Mouse (Mus musculus) midbrain, embryonic 14.5 days (tissue): ENCODE results near the gene Tanc1. TPM values are rescaled to one million over a fixed set of nuclear protein-coding genes. Genes with fewer than 3 reads are reported as not detected.

Source experiments
- ATAC-seq: fragments of 200-750 bp; cut with Nextera tagmentation; 2 replicates; pipeline ENCODE4 v1.8.0; 2017; ENCODE audit warnings: moderate number of reproducible peaks, moderate library complexity; ENCODE audit not compliant: low FRiP score, low TSS enrichment
- DNase-seq: peaks from one replicate; pipeline ENCODE4 v3.0.0-alpha.2; 2015
- H3K27ac ChIP-seq: fragments of 300-500 bp; sonication (generic); replicated peaks from 2 replicates; pipeline ENCODE4 v1.5.1; 2014; ENCODE audit warnings: mild to moderate bottlenecking, low read depth, low read length, moderate library complexity
- H3K27me3 ChIP-seq: fragments of 300-500 bp; sonication (generic); 2 replicates; pipeline ENCODE4 v1.6.1; 2014; ENCODE audit warnings: low read length, control low read depth, mixed read lengths; ENCODE audit not compliant: control insufficient read depth, insufficient read depth
- H3K36me3 ChIP-seq: fragments of 300-500 bp; sonication (generic); 2 replicates; pipeline ENCODE4 v1.6.1; 2014; ENCODE audit warnings: low read length, control low read depth; ENCODE audit not compliant: control insufficient read depth, insufficient read depth
- H3K4me1 ChIP-seq: fragments of 300-500 bp; sonication (generic); 2 replicates; pipeline ENCODE4 v1.6.1; 2014; ENCODE audit warnings: mild to moderate bottlenecking, antibody characterized with exemption, low read length, control low read depth; ENCODE audit not compliant: control insufficient read depth, insufficient read depth
- H3K4me2 ChIP-seq: fragments of 300-500 bp; sonication (generic); 2 replicates; pipeline ENCODE4 v1.6.1; 2014; ENCODE audit warnings: mild to moderate bottlenecking, low read length, moderate library complexity
- H3K4me3 ChIP-seq: fragments of 300-500 bp; sonication (generic); replicated peaks from 2 replicates; pipeline ENCODE4 v1.5.1; 2014; ENCODE audit warnings: low read depth, low read length
- H3K9ac ChIP-seq: fragments of 300-500 bp; sonication (generic); replicated peaks from 2 replicates; pipeline ENCODE4 v1.6.1; 2014; ENCODE audit warnings: mild to moderate bottlenecking, low read length, moderate library complexity
- H3K9me3 ChIP-seq: fragments of 300-500 bp; sonication (generic); 2 replicates; pipeline ENCODE4 v1.6.1; 2016; ENCODE audit warnings: low read length, control low read depth, mixed read lengths; ENCODE audit not compliant: control insufficient read depth
- WGBS: fragments of 180-500 bp; shearing (Covaris S2); extraction: QIAGEN DNeasy Blood & Tissue Kit; methylation state at CpG from one replicate; pipeline ENCODE4 v1.1.7; 2014; 5-methylcytosine and 5-hydroxymethylcytosine counted together
- polyA plus RNA-seq: library from polyadenylated mRNA; unstranded; fragments of >200 nt; fragmentation: Nextera tagmentation; extraction: Ambion mirVana; gene quantifications from 2 replicates; pipeline ENCODE4 v1.2.1, GENCODE M21; 2014

Tanc1 gene
- polyA plus RNA-seq, 1 experiment from 2014 or later, result 5.5 TPM

GRCm38 (mm10) chr2:59736401-59736898 lies 124.6 kb downstream of the Tanc1 start:
- DNase-seq (peak; percentile 59), ATAC-seq (0 out of 2 replicates have a peak, but pooled peaks have one; percentile 50)
- Histone ChIP-seq H3K4me2 (no peak overlapping the region), H3K27ac (peak overlapping the region; percentile 53), H3K36me3 (no peaks in the 10 kb centered on the region), H3K4me3 (no peak overlapping the region), H3K9ac (no peak overlapping the region), H3K27me3 (no peaks in the 10 kb centered on the region), H3K4me1 (0 out of 2 replicates have a peak, but pooled peaks cover 9% of the 10 kb centered on the region), H3K9me3 (no peaks in the 10 kb centered on the region)
- 61% methylated on average over 10 of the region's 10 CpGs for WGBS

- Histone ChIP-seq H3K9me3 (no peaks in the 10 kb centered on the region), H3K9ac (no peak overlapping the region), H3K27ac (0 out of 2 replicates have a peak overlapping the region, but pooled peaks have one; percentile 53), H3K36me3 (no peaks in the 10 kb centered on the region), H3K4me2 (no peak overlapping the region), H3K27me3 (no peaks in the 10 kb centered on the region), H3K4me3 (no peak overlapping the region), H3K4me1 (0 out of 2 replicates have a peak, but pooled peaks cover 9% of the 10 kb centered on the region)
- 72% methylated on average over 6 of the region's 6 CpGs for WGBS
- DNase-seq (no peak), ATAC-seq (no peak)
Measured at GRCm38 (mm10) chr2:59737368-59737767, 125.5 kb downstream of the Tanc1 start.

- ATAC-seq, result no peak
- Histone ChIP-seq H3K27ac (no peak overlapping the region), H3K4me1 (0 out of 2 replicates have a peak, but pooled peaks cover 9% of the 10 kb centered on the region), H3K4me3 (no peak overlapping the region), H3K36me3 (no peaks in the 10 kb centered on the region), H3K27me3 (no peaks in the 10 kb centered on the region), H3K4me2 (no peak overlapping the region), H3K9me3 (no peaks in the 10 kb centered on the region), H3K9ac (no peak overlapping the region)
- DNase-seq, result no peak
- 94% methylated on average over 5 of the region's 5 CpGs for WGBS
Measured at GRCm38 (mm10) chr2:59738356-59738755, 126.5 kb downstream of the Tanc1 start.

- 83% methylated on average over 8 of the region's 8 CpGs for WGBS
- no peak overlapping the region for H3K9ac ChIP-seq
- H3K36me3 ChIP-seq, result no peaks in the 10 kb centered on the region
- H3K27me3 ChIP-seq, result no peaks in the 10 kb centered on the region
- no peak overlapping the region for H3K4me3 ChIP-seq
- no peaks in the 10 kb centered on the region for H3K9me3 ChIP-seq
- DNase-seq (no peak), ATAC-seq (no peak)
- H3K4me2 ChIP-seq, result no peak overlapping the region
- H3K4me1 ChIP-seq, result 0 out of 2 replicates have a peak, but pooled peaks cover 9% of the 10 kb centered on the region
- H3K27ac ChIP-seq, result no peak overlapping the region
Measured at GRCm38 (mm10) chr2:59739036-59739435, 127.2 kb downstream of the Tanc1 start.

GRCm38 (mm10) chr2:59742500-59743116 lies 130.8 kb downstream of the Tanc1 start:
- no peak for ATAC-seq
- H3K4me3 ChIP-seq, result no peak overlapping the region
- H3K9ac ChIP-seq, result no peak overlapping the region
- H3K4me1 ChIP-seq, result no peaks in the 10 kb centered on the region
- H3K27me3 ChIP-seq, result no peaks in the 10 kb centered on the region
- DNase-seq, result no peak
- H3K9me3 ChIP-seq, result no peaks in the 10 kb centered on the region
- H3K4me2 ChIP-seq, result no peak overlapping the region
- no peaks in the 10 kb centered on the region for H3K36me3 ChIP-seq
- H3K27ac ChIP-seq, result no peak overlapping the region
- WGBS, result 79% methylated on average over 12 of the region's 12 CpGs

GRCm38 (mm10) chr2:59745428-59745827 lies 133.6 kb downstream of the Tanc1 start:
- no peak overlapping the region for H3K9ac ChIP-seq
- ATAC-seq (no peak), DNase-seq (peak; percentile 89)
- no peaks in the 10 kb centered on the region for H3K27me3 ChIP-seq
- WGBS, result 28% methylated on average over 6 of the region's 6 CpGs
- H3K36me3 ChIP-seq, result no peaks in the 10 kb centered on the region
- H3K9me3 ChIP-seq, result no peaks in the 10 kb centered on the region
- H3K4me2 ChIP-seq, result no peak overlapping the region
- H3K27ac ChIP-seq, result no peak overlapping the region
- no peaks in the 10 kb centered on the region for H3K4me1 ChIP-seq
- no peak overlapping the region for H3K4me3 ChIP-seq

GRCm38 (mm10) chr2:59746070-59746469 lies 134.2 kb downstream of the Tanc1 start:
- Histone ChIP-seq H3K36me3 (no peaks in the 10 kb centered on the region), H3K4me1 (no peaks in the 10 kb centered on the region), H3K4me3 (no peak overlapping the region), H3K27me3 (no peaks in the 10 kb centered on the region), H3K9ac (no peak overlapping the region), H3K4me2 (no peak overlapping the region), H3K27ac (no peak overlapping the region), H3K9me3 (no peaks in the 10 kb centered on the region)
- DNase-seq, result no peak
- 90% methylated on average over 9 of the region's 9 CpGs for WGBS
- ATAC-seq, result no peak

- H3K27ac ChIP-seq, result no peak overlapping the region
- H3K4me3 ChIP-seq, result no peak overlapping the region
- 95% methylated on average over 9 of the region's 9 CpGs for WGBS
- H3K9me3 ChIP-seq, result no peaks in the 10 kb centered on the region
- no peaks in the 10 kb centered on the region for H3K36me3 ChIP-seq
- H3K4me2 ChIP-seq, result no peak overlapping the region
- ATAC-seq (no peak), DNase-seq (no peak)
- H3K9ac ChIP-seq, result no peak overlapping the region
- no peaks in the 10 kb centered on the region for H3K27me3 ChIP-seq
- no peaks in the 10 kb centered on the region for H3K4me1 ChIP-seq
Measured at GRCm38 (mm10) chr2:59747757-59748156, 135.9 kb downstream of the Tanc1 start.

- Histone ChIP-seq H3K4me3 (no peak overlapping the region), H3K4me2 (no peak overlapping the region), H3K9ac (no peak overlapping the region), H3K36me3 (no peaks in the 10 kb centered on the region), H3K9me3 (no peaks in the 10 kb centered on the region), H3K27ac (no peak overlapping the region), H3K27me3 (no peaks in the 10 kb centered on the region), H3K4me1 (no peaks in the 10 kb centered on the region)
- no peak for DNase-seq
- no peak for ATAC-seq
- 33% methylated on average over 10 of the region's 10 CpGs for WGBS
Measured at GRCm38 (mm10) chr2:59749371-59749770, 137.5 kb downstream of the Tanc1 start.
